Mouse (Mus musculus) brain, embryonic 14.5 days (tissue): ENCODE measurements around the gene Kif26b.

Source experiments
- CTCF ChIP-seq: fragments of 200-500 bp; IDR thresholded peaks from 2 replicates; pipeline ENCODE4 v1.5.1; 2012; ENCODE audit warnings: inconsistent platforms, mild to moderate bottlenecking, moderate library complexity, borderline replicate concordance; ENCODE audit not compliant: insufficient read depth, insufficient read length; ENCODE audit errors: extremely low read depth
- POLR2A ChIP-seq: fragments of 200-500 bp; IDR thresholded peaks from 2 replicates; pipeline ENCODE4 v1.6.1; 2012; ENCODE audit warnings: mild to moderate bottlenecking, inconsistent platforms, borderline replicate concordance; ENCODE audit not compliant: poor library complexity, insufficient read depth, insufficient read length, severe bottlenecking; ENCODE audit errors: extremely low read depth

DNA sequence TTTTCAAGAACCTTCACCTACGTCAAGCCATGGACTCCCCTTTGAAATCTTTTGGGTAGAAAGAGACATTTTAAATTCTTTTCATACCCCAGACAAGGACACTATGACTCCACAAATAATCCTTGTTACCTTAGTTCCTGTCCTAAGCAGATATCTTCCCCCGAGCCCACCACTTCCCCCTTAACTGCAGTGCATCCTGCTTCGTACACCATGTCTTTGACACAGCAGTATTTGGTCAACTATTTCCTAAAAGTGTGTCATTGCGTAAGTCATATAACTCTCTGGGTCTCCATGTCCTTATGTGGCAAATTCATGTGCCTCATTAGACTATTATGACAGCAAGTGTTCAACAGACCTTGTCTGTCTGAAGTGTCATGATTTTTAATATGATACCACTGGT lies 337.8 kb downstream of the Kif26b start:
- TF ChIP-seq CTCF (no peak), POLR2A (no peak)
